In the genomic region with DNA sequence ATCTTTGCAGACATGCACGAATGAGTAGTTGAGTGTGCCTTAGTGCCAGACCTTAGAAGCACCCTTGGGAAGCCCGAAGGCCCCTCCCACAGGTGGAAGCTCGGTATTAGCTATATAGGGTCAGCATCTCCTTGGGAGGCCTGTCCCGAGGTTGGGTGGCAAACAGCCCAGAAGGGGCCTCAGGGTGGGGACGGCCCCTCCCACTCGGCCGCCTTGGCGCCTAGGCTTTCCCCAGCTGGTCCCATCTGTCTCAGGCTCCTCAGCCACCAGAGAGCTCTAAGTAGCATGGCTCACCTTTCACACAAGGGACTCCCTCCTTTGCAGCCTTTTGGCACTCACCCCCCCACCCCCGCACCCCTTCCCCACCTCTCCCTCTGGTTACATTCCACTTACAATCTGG, we compare ENCODE assay signal across 12 mouse cellular contexts. TPM values are rescaled to one million over a fixed set of nuclear protein-coding genes. Genes with fewer than 3 reads are reported as not detected.
A peak's percentile ranks its signal among the peaks of the same experiment; 100 is the strongest.
DNase-seq lines count a peak whose midpoint lies in the region; ATAC-seq and TF ChIP-seq lines count a peak whose summit lies in the region.
"Had no signal": no experiment of that assay in that cellular context is flagged by ENCODE, and none has a peak within 500 bp of the region (broad histone marks: within the 10 kb centered on the region; RNA-seq: fewer than 3 reads in every experiment).

No protein-coding gene starts in this region.

- 0 out of 2 replicates have a peak, but pooled peaks cover 4% of the 10 kb centered on the region for H3K27me3 ChIP-seq in forebrain, embryonic 12.5 days
- H3K27me3 ChIP-seq in forebrain, postnatal 0 days (ENCODE audit: insufficient read depth, low read length), result no peaks in the 10 kb centered on the region
- H3K27me3 ChIP-seq in stomach, embryonic 15.5 days (replicated peaks), result no peaks in the 10 kb centered on the region
- H3K27me3 ChIP-seq: Patski had no signal

- no peaks in the 10 kb centered on the region for H3K9me3 ChIP-seq in forebrain, embryonic 12.5 days
- no peaks in the 10 kb centered on the region for H3K9me3 ChIP-seq in forebrain, postnatal 0 days (ENCODE audit: low read length)
- no peaks in the 10 kb centered on the region for H3K9me3 ChIP-seq in stomach, embryonic 15.5 days

- no peaks in the 10 kb centered on the region for H3K36me3 ChIP-seq in forebrain, embryonic 12.5 days (replicated peaks)
- no peaks in the 10 kb centered on the region for H3K36me3 ChIP-seq in forebrain, postnatal 0 days (ENCODE audit: insufficient read depth)
- no peaks in the 10 kb centered on the region for H3K36me3 ChIP-seq in stomach, embryonic 15.5 days

- no peak overlapping the region for H3K4me3 ChIP-seq in forebrain, embryonic 12.5 days (replicated peaks)
- H3K4me3 ChIP-seq in forebrain, postnatal 0 days (ENCODE audit: low read depth, low read length), result no peak overlapping the region
- no peak overlapping the region for H3K4me3 ChIP-seq in stomach, embryonic 15.5 days (replicated peaks)

- WGBS in forebrain, embryonic 12.5 days, result 52% methylated on average over 9 of the region's 9 CpGs
- WGBS in forebrain, postnatal 0 days, result 26% methylated on average over 9 of the region's 9 CpGs
- WGBS in stomach, embryonic 15.5 days, result 23% methylated on average over 9 of the region's 9 CpGs

- no peak for DNase-seq in forebrain, postnatal 0 days
- peak; percentile 68 for DNase-seq in lung, postnatal 10 days
- DNase-seq in lung, postnatal 25 days (ENCODE audit: low spot score), result no peak
- peak; percentile 58 to 71 for DNase-seq in heart, postnatal 14 days
- DNase-seq in cerebellum, adult 9-11 months, result no peak
- DNase-seq in ovary, postnatal 14 days (ENCODE audit: low spot score), result no peak
- DNase-seq: layer of hippocampus, adult 9-11 months; right cerebral cortex, adult 18-20 months had no signal

- TF ChIP-seq CTCF in forebrain, postnatal 0 days (IDR thresholded peaks at IDR 0.05; ENCODE audit: low read depth), result no peak

- intact Hi-C loops in heart, postnatal 14 days (cut with DNase I), result no loop called here

- H3K4me1 ChIP-seq in forebrain, embryonic 12.5 days, result peaks cover 45% of the 10 kb centered on the region
- H3K4me1 ChIP-seq in forebrain, postnatal 0 days (ENCODE audit: insufficient read depth), result no peaks in the 10 kb centered on the region
- peaks cover 35% of the 10 kb centered on the region for H3K4me1 ChIP-seq in stomach, embryonic 15.5 days

- H3K9ac ChIP-seq in forebrain, embryonic 12.5 days, result no peak overlapping the region
- no peak overlapping the region for H3K9ac ChIP-seq in forebrain, postnatal 0 days
- H3K9ac ChIP-seq in stomach, embryonic 15.5 days, result no peak overlapping the region

- H3K4me2 ChIP-seq in forebrain, embryonic 12.5 days, result no peak overlapping the region
- no peak overlapping the region for H3K4me2 ChIP-seq in forebrain, postnatal 0 days (ENCODE audit: low read depth)
- H3K4me2 ChIP-seq in stomach, embryonic 15.5 days, result 0 out of 2 replicates have a peak overlapping the region, but pooled peaks have one; percentile 19

- ATAC-seq in forebrain, embryonic 12.5 days (ENCODE audit: low FRiP score), result peak; percentile 17; the same call in 1 of the 2 replicates
- ATAC-seq in forebrain, postnatal 0 days, result no peak
- peak; percentile 47 for ATAC-seq in stomach, embryonic 15.5 days (ENCODE audit: insufficient read depth, low FRiP score, low read depth)
- ATAC-seq: Patski had no signal

- peak overlapping the region; percentile 80 for H3K27ac ChIP-seq in forebrain, embryonic 12.5 days
- no peak overlapping the region for H3K27ac ChIP-seq in forebrain, postnatal 0 days (ENCODE audit: low read depth, low read length)
- H3K27ac ChIP-seq in stomach, embryonic 15.5 days, result peak overlapping the region; percentile 81; the same call in 1 of the 2 replicates
- H3K27ac ChIP-seq: macrophage had no signal

RNA-seq across cellular contexts. Expression of a gene that starts 7.1 kb away (rescaled TPM):
- polyA plus RNA-seq in forebrain, embryonic 12.5 days (2016; fragmentation: Nextera tagmentation; extraction: Ambion mirVana), result 2.5 and 3.2 TPM in 2 replicates
- total RNA-seq in forebrain, postnatal 0 days (2014; rRNA removed), result 1.2 and 2.1 TPM in 2 replicates
- 1.1 and 1.6 TPM in 2 replicates for polyA plus RNA-seq in forebrain, postnatal 0 days (2015; fragmentation: Nextera tagmentation; extraction: Ambion mirVana)
- not detected for total RNA-seq in heart, postnatal 14 days (2021)
- polyA plus RNA-seq in stomach, embryonic 15.5 days (2015; fragmentation: Nextera tagmentation; extraction: Ambion mirVana), result 0.80 and 0.94 TPM in 2 replicates
- polyA plus RNA-seq: macrophage had no signal

RNA-seq across cellular contexts. Expression of a gene that starts 43.9 kb away (rescaled TPM):
- 20.4 and 27.0 TPM in 2 replicates for polyA plus RNA-seq in forebrain, embryonic 12.5 days (2016; fragmentation: Nextera tagmentation; extraction: Ambion mirVana)
- total RNA-seq in forebrain, postnatal 0 days (2014; rRNA removed), result 24.2 and 48.2 TPM in 2 replicates
- polyA plus RNA-seq in forebrain, postnatal 0 days (2015; fragmentation: Nextera tagmentation; extraction: Ambion mirVana), result 10.5 and 15.9 TPM in 2 replicates
- 10 to 100 TPM; 29.0 to 33.1 TPM for total RNA-seq in heart, postnatal 14 days (2021)
- polyA plus RNA-seq in stomach, embryonic 15.5 days (2015; fragmentation: Nextera tagmentation; extraction: Ambion mirVana), result 9.6 and 10.8 TPM in 2 replicates

Comparison
In these comparisons a context has a peak if more than half of its experiments do, and no peak if none do; other contexts are left out.
1. DNase-seq: peak in lung, postnatal 10 days (single experiment) and heart, postnatal 14 days (2 of 2); none in forebrain, postnatal 0 days (single experiment), lung, postnatal 25 days (single experiment), cerebellum, adult 9-11 months (single experiment) and ovary, postnatal 14 days (single experiment).